Mouse (Mus musculus) midbrain, embryonic 14.5 days (tissue): ENCODE measurements around the gene Ccdc40. TPM values are rescaled to one million over a fixed set of nuclear protein-coding genes. Genes with fewer than 3 reads are reported as not detected.

Experiments used
- ATAC-seq: fragments of 200-750 bp; cut with Nextera tagmentation; 2 replicates; pipeline ENCODE4 v1.8.0; 2017; ENCODE audit warnings: moderate number of reproducible peaks, moderate library complexity; ENCODE audit not compliant: low FRiP score, low TSS enrichment
- DNase-seq: peaks from one replicate; pipeline ENCODE4 v3.0.0-alpha.2; 2015
- H3K27ac ChIP-seq: fragments of 300-500 bp; sonication (generic); replicated peaks from 2 replicates; pipeline ENCODE4 v1.5.1; 2014; ENCODE audit warnings: mild to moderate bottlenecking, low read depth, low read length, moderate library complexity
- H3K27me3 ChIP-seq: fragments of 300-500 bp; sonication (generic); 2 replicates; pipeline ENCODE4 v1.6.1; 2014; ENCODE audit warnings: low read length, control low read depth, mixed read lengths; ENCODE audit not compliant: control insufficient read depth, insufficient read depth
- H3K36me3 ChIP-seq: fragments of 300-500 bp; sonication (generic); 2 replicates; pipeline ENCODE4 v1.6.1; 2014; ENCODE audit warnings: low read length, control low read depth; ENCODE audit not compliant: control insufficient read depth, insufficient read depth
- H3K4me1 ChIP-seq: fragments of 300-500 bp; sonication (generic); 2 replicates; pipeline ENCODE4 v1.6.1; 2014; ENCODE audit warnings: mild to moderate bottlenecking, antibody characterized with exemption, low read length, control low read depth; ENCODE audit not compliant: control insufficient read depth, insufficient read depth
- H3K4me2 ChIP-seq: fragments of 300-500 bp; sonication (generic); 2 replicates; pipeline ENCODE4 v1.6.1; 2014; ENCODE audit warnings: mild to moderate bottlenecking, low read length, moderate library complexity
- H3K4me3 ChIP-seq: fragments of 300-500 bp; sonication (generic); replicated peaks from 2 replicates; pipeline ENCODE4 v1.5.1; 2014; ENCODE audit warnings: low read depth, low read length
- H3K9ac ChIP-seq: fragments of 300-500 bp; sonication (generic); replicated peaks from 2 replicates; pipeline ENCODE4 v1.6.1; 2014; ENCODE audit warnings: mild to moderate bottlenecking, low read length, moderate library complexity
- H3K9me3 ChIP-seq: fragments of 300-500 bp; sonication (generic); 2 replicates; pipeline ENCODE4 v1.6.1; 2016; ENCODE audit warnings: low read length, control low read depth, mixed read lengths; ENCODE audit not compliant: control insufficient read depth
- WGBS: fragments of 180-500 bp; shearing (Covaris S2); extraction: QIAGEN DNeasy Blood & Tissue Kit; methylation state at CpG from one replicate; pipeline ENCODE4 v1.1.7; 2014; 5-methylcytosine and 5-hydroxymethylcytosine counted together
- polyA plus RNA-seq: library from polyadenylated mRNA; unstranded; fragments of >200 nt; fragmentation: Nextera tagmentation; extraction: Ambion mirVana; gene quantifications from 2 replicates; pipeline ENCODE4 v1.2.1, GENCODE M21; 2014

Gene Ccdc40
- polyA plus RNA-seq, 1 experiment from 2014 or later, result 13.3 TPM

- no peak overlapping the region for H3K4me2 ChIP-seq
- H3K27ac ChIP-seq, result no peak overlapping the region
- H3K36me3 ChIP-seq, result peaks cover 39% of the 10 kb centered on the region
- DNase-seq (peak; percentile 60), ATAC-seq (no peak)
- 49% methylated on average over 5 of the region's 5 CpGs for WGBS
- no peak overlapping the region for H3K4me3 ChIP-seq
- H3K27me3 ChIP-seq, result no peaks in the 10 kb centered on the region
- no peaks in the 10 kb centered on the region for H3K4me1 ChIP-seq
- no peak overlapping the region for H3K9ac ChIP-seq
- no peaks in the 10 kb centered on the region for H3K9me3 ChIP-seq
Observed at GRCm38 (mm10) chr11:119203423-119203822, 24.9 kb upstream of the Ccdc40 start.

- H3K9ac ChIP-seq, result no peak overlapping the region
- no peaks in the 10 kb centered on the region for H3K9me3 ChIP-seq
- H3K4me1 ChIP-seq, result no peaks in the 10 kb centered on the region
- ATAC-seq (no peak), DNase-seq (no peak)
- H3K4me3 ChIP-seq, result no peak overlapping the region
- 86% methylated on average over 10 of the region's 10 CpGs for WGBS
- no peaks in the 10 kb centered on the region for H3K27me3 ChIP-seq
- H3K4me2 ChIP-seq, result no peak overlapping the region
- H3K36me3 ChIP-seq, result peaks cover 57% of the 10 kb centered on the region
- H3K27ac ChIP-seq, result no peak overlapping the region
Observed at GRCm38 (mm10) chr11:119205738-119206137, 22.6 kb upstream of the Ccdc40 start.

GRCm38 (mm10) chr11:119206562-119206961 is 21.8 kb upstream of the Ccdc40 start:
- H3K4me3 ChIP-seq, result no peak overlapping the region
- H3K27me3 ChIP-seq, result no peaks in the 10 kb centered on the region
- no peak overlapping the region for H3K9ac ChIP-seq
- DNase-seq (peak; percentile 78), ATAC-seq (no peak)
- H3K4me2 ChIP-seq, result no peak overlapping the region
- H3K4me1 ChIP-seq, result no peaks in the 10 kb centered on the region
- H3K27ac ChIP-seq, result no peak overlapping the region
- 35% methylated on average over 5 of the region's 5 CpGs for WGBS
- H3K9me3 ChIP-seq, result no peaks in the 10 kb centered on the region
- peaks cover 56% of the 10 kb centered on the region for H3K36me3 ChIP-seq

GRCm38 (mm10) chr11:119207986-119208385 is 20.4 kb upstream of the Ccdc40 start:
- no peak for ATAC-seq
- Histone ChIP-seq H3K9me3 (no peaks in the 10 kb centered on the region), H3K9ac (no peak overlapping the region), H3K36me3 (peaks cover 50% of the 10 kb centered on the region), H3K4me1 (no peaks in the 10 kb centered on the region), H3K27ac (no peak overlapping the region), H3K4me3 (no peak overlapping the region), H3K4me2 (no peak overlapping the region), H3K27me3 (no peaks in the 10 kb centered on the region)
- 74% methylated on average over 6 of the region's 6 CpGs for WGBS
- no peak for DNase-seq

GRCm38 (mm10) chr11:119208870-119209370 is 19.5 kb upstream of the Ccdc40 start:
- no peaks in the 10 kb centered on the region for H3K4me1 ChIP-seq
- WGBS, result 96% methylated on average over 20 of the region's 20 CpGs

GRCm38 (mm10) chr11:119209371-119210025 is 18.9 kb upstream of the Ccdc40 start:
- H3K27ac ChIP-seq, result peak overlapping the region; percentile 37; the same call in 1 of the 2 replicates
- no peak overlapping the region for H3K4me2 ChIP-seq
- 73% methylated on average over 10 of the region's 10 CpGs for WGBS
- no peak for ATAC-seq
- peaks cover 47% of the 10 kb centered on the region for H3K36me3 ChIP-seq
- no peak for DNase-seq
- no peak overlapping the region for H3K9ac ChIP-seq
- H3K9me3 ChIP-seq, result no peaks in the 10 kb centered on the region
- H3K4me3 ChIP-seq, result no peak overlapping the region
- no peaks in the 10 kb centered on the region for H3K4me1 ChIP-seq
- H3K27me3 ChIP-seq, result no peaks in the 10 kb centered on the region

More at GRCm38 (mm10) chr11:119208870-119209370, 19.5 kb upstream of the Ccdc40 start:
- H3K4me3 ChIP-seq, result no peak overlapping the region
- no peak overlapping the region for H3K9ac ChIP-seq
- no peak overlapping the region for H3K4me2 ChIP-seq
- peaks cover 48% of the 10 kb centered on the region for H3K36me3 ChIP-seq
- 0 out of 2 replicates have a peak overlapping the region, but pooled peaks have one; percentile 37 for H3K27ac ChIP-seq
- no peaks in the 10 kb centered on the region for H3K9me3 ChIP-seq
- H3K27me3 ChIP-seq, result no peaks in the 10 kb centered on the region
- ATAC-seq, result no peak
- DNase-seq, result no peak

GRCm38 (mm10) chr11:119210321-119211100 is 17.9 kb upstream of the Ccdc40 start:
- 49% methylated on average over 32 of the region's 32 CpGs for WGBS
- H3K9me3 ChIP-seq, result no peaks in the 10 kb centered on the region
- DNase-seq (peak; percentile 62), ATAC-seq (no peak)
- H3K4me1 ChIP-seq, result peaks cover 7% of the 10 kb centered on the region
- peaks cover 41% of the 10 kb centered on the region for H3K36me3 ChIP-seq
- H3K4me3 ChIP-seq, result no peak overlapping the region
- H3K27ac ChIP-seq, result no peak overlapping the region; the same call in 1 of the 2 replicates
- H3K4me2 ChIP-seq, result no peak overlapping the region
- H3K27me3 ChIP-seq, result no peaks in the 10 kb centered on the region
- H3K9ac ChIP-seq, result no peak overlapping the region

- Histone ChIP-seq H3K27ac (no peak overlapping the region), H3K4me2 (no peak overlapping the region), H3K36me3 (peaks cover 34% of the 10 kb centered on the region), H3K9me3 (no peaks in the 10 kb centered on the region), H3K9ac (no peak overlapping the region), H3K4me3 (no peak overlapping the region), H3K4me1 (peaks cover 18% of the 10 kb centered on the region), H3K27me3 (no peaks in the 10 kb centered on the region)
- DNase-seq (no peak), ATAC-seq (no peak)
- WGBS, result 91% methylated on average over 21 of the region's 21 CpGs
Observed at GRCm38 (mm10) chr11:119211604-119212309, 16.6 kb upstream of the Ccdc40 start.
